Mouse (Mus musculus) small intestine, adult 2 months (tissue): ENCODE measurements around the gene Lfng.

Source experiments
- CTCF ChIP-seq: fragments of 200-500 bp; IDR thresholded peaks from 2 replicates; pipeline ENCODE4 v1.5.1; 2012; ENCODE audit warnings: low read depth, mild to moderate bottlenecking, control low read depth, inconsistent platforms, low read length, moderate library complexity, mixed read lengths; ENCODE audit not compliant: insufficient replicate concordance, insufficient read length; ENCODE audit errors: extremely low read depth
- POLR2A ChIP-seq: fragments of 200-500 bp; IDR thresholded peaks from 2 replicates; pipeline ENCODE4 v1.6.1; 2012; ENCODE audit warnings: low read depth, mild to moderate bottlenecking, control low read depth, inconsistent platforms, low read length, moderate library complexity

DNA sequence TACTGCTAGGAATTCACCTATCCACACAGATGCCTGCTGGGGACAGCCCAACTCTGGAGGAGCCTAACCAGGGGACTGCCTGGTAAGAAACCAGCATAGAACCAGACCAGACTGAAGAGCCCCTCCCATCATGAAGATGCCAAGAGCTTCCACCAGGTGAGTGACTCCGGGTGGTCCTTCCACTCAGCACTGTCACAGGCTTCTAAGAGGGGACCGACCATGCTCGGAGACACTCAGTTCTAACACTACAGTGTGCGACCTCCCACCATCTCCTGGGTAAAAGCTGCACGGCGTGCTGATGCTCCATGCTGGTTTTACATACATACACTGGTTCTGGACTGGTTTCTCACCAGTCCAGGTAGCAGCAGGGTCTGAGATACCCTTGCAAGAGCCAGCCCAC is 39.1 kb downstream of the Lfng start:
- TF ChIP-seq POLR2A: no peak
- TF ChIP-seq CTCF: no peak
